Mouse (Mus musculus) liver, postnatal 0 days (tissue): ENCODE measurements at regions not wholly inside any gene's neighbourhood (a gene's known extent, or its start where the extent isn't known, plus 50 kb on each side); places are given as distances from the start of the nearest gene placed in this dataset.

Experiments used
- CTCF ChIP-seq: sonication (generic); IDR thresholded peaks from 2 replicates; pipeline ENCODE4 v1.5.1; 2016; ENCODE audit warnings: antibody characterized with exemption, low read depth
- EP300 ChIP-seq: IDR thresholded peaks from 2 replicates; pipeline ENCODE4 v1.6.1; 2016; ENCODE audit warnings: antibody characterized with exemption, low read depth, mild to moderate bottlenecking

DNA sequence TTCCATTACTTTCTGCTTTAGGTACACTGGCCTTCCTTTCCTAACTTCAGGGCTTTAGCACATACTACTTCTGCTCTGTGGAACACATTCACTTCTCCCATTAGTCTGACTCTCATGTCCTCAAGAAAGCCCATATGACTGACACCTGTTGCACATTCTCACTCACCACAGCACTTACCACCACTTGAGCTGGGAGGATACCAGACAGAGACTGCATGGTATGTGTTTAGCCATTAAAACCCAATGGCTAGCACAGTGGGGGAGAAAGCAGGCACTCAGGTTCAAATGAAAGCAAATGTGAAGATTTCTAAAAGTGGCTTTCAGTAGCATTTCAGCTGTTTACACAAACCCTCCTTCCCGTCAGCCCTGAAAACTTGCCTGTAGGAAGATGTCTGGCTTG, 113.6 kb upstream of the Ncam1 start:
- no peak for TF ChIP-seq CTCF
- TF ChIP-seq EP300 = no peak
